Mouse (Mus musculus): ENCODE measurements around the gene Spdye4a.

DNA sequence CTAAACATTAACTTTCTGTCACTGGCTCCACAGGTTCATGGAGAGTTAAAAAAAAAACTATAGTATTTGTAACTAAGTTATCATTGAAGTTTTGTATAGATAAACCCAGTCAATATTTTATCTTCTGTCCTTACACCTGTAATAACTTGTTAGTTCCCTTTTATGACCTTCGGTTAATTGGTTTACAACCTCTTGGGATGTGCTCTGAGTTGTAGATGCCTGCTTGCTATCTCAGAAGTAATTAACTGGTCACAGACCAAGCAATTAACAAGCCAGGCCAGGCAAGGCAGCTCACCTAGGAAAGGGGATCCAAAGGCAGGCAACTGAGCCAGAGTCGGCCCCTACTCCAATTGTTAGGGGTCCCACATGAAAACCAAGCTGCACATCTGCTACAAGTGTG, 12.9 kb downstream of the Spdye4a start:
- TF ChIP-seq TAL1 (conservative IDR thresholded peaks at IDR 0.05; ENCODE audit: low read depth, low read length) (no peak), CTCF (IDR thresholded peaks at IDR 0.05; ENCODE audit: low read depth, low read length) (no peak)

All from G1E (cell line).